Mouse (Mus musculus) T-cell, adult 2 months (primary cell): ENCODE measurements around the gene Med12l.

ENCODE experiments used
- DNase-seq: peaks from one replicate; pipeline ENCODE4 v3.0.0; 2022; ENCODE audit warnings: low spot score

Med12l gene

GRCm38 (mm10) chr3:59191674-59192073 is 186.0 kb downstream of the Med12l start:
- no peak for DNase-seq

GRCm38 (mm10) chr3:59194099-59194498 is 188.5 kb downstream of the Med12l start:
- no peak for DNase-seq

- DNase-seq = no peak
Observed at GRCm38 (mm10) chr3:59194938-59195337, 189.3 kb downstream of the Med12l start, which contains the start of gene Gpr87. Gene Gpr87 (minus strand): TSS chr3:59195104.

- DNase-seq = no peak
Observed at GRCm38 (mm10) chr3:59197329-59197948, 191.8 kb downstream of the Med12l start.

GRCm38 (mm10) chr3:59203802-59204520 is 198.3 kb downstream of the Med12l start:
- DNase-seq = peak; percentile 41

- DNase-seq = no peak
Observed at GRCm38 (mm10) chr3:59204719-59205503, 199.3 kb downstream of the Med12l start.

GRCm38 (mm10) chr3:59205941-59206340 is 200.3 kb downstream of the Med12l start:
- peak; percentile 38 for DNase-seq

- DNase-seq = no peak
Observed at GRCm38 (mm10) chr3:59208650-59209548, 203.3 kb downstream of the Med12l start.

- DNase-seq = no peak
Observed at GRCm38 (mm10) chr3:59210089-59210488, 204.5 kb downstream of the Med12l start.

GRCm38 (mm10) chr3:59210727-59211126 is 205.1 kb downstream of the Med12l start, which contains the start of gene P2ry13:
Gene P2ry13 (minus strand): TSS chr3:59210882.
- DNase-seq = no peak

- DNase-seq = no peak
Observed at GRCm38 (mm10) chr3:59211784-59212183, 206.2 kb downstream of the Med12l start.

- DNase-seq = no peak
Observed at GRCm38 (mm10) chr3:59212404-59212803, 206.8 kb downstream of the Med12l start.

GRCm38 (mm10) chr3:59217211-59217610 is 211.6 kb downstream of the Med12l start:
- no peak for DNase-seq

GRCm38 (mm10) chr3:59219326-59219725 is 213.7 kb downstream of the Med12l start:
- no peak for DNase-seq

GRCm38 (mm10) chr3:59222303-59222702 is 216.7 kb downstream of the Med12l start:
- DNase-seq = no peak

GRCm38 (mm10) chr3:59225411-59225810 is 219.8 kb downstream of the Med12l start:
- DNase-seq = no peak

GRCm38 (mm10) chr3:59227696-59228095 is 222.1 kb downstream of the Med12l start:
- no peak for DNase-seq

- peak; percentile 22 for DNase-seq
Observed at GRCm38 (mm10) chr3:59228730-59229551, 223.3 kb downstream of the Med12l start.

GRCm38 (mm10) chr3:59230912-59231311 is 225.3 kb downstream of the Med12l start:
- DNase-seq = no peak

GRCm38 (mm10) chr3:59234878-59235277 is 229.3 kb downstream of the Med12l start:
- peak; percentile 52 for DNase-seq

GRCm38 (mm10) chr3:59243384-59243783 is 237.8 kb downstream of the Med12l start:
- DNase-seq = no peak
